Mouse (Mus musculus): Measurements from ENCODE around the gene Ces2h.
"Not testable (repeated sequence)": the region's sequence is repeated elsewhere in the genome, so short reads cannot be mapped to it uniquely, and the experiment has no call there.

The Ces2h gene

GRCm38 (mm10) chr8:105000586-105000985 lies at the start of gene Ces2h:
TSS of gene Ces2h (plus strand) at chr8:105000853.
- no peak for DNase-seq (ENCODE audit: low spot score)

GRCm38 (mm10) chr8:104961537-104961961 lies 39.1 kb upstream of the Ces2h start, which contains the start of gene Ces2g:
TSS of gene Ces2g (plus strand) at chr8:104961718.
- DNase-seq (ENCODE audit: low spot score): no peak

- DNase-seq (ENCODE audit: low spot score): no peak
Observed at GRCm38 (mm10) chr8:104962229-104962901, 38.3 kb upstream of the Ces2h start.

- DNase-seq (ENCODE audit: low spot score): no peak
Observed at GRCm38 (mm10) chr8:104963375-104963894, 37.2 kb upstream of the Ces2h start.

- no peak for DNase-seq (ENCODE audit: low spot score)
Observed at GRCm38 (mm10) chr8:104984126-104984525, 16.5 kb upstream of the Ces2h start.

- DNase-seq (ENCODE audit: low spot score): no peak
Observed at GRCm38 (mm10) chr8:104984942-104985341, 15.7 kb upstream of the Ces2h start.

- no peak for DNase-seq (ENCODE audit: low spot score)
Observed at GRCm38 (mm10) chr8:104998191-104998590, 2.5 kb upstream of the Ces2h start.

- no peak for DNase-seq (ENCODE audit: low spot score)
Observed at GRCm38 (mm10) chr8:104999183-104999582, 1.5 kb upstream of the Ces2h start.

- no peak for DNase-seq (ENCODE audit: low spot score)
Observed at GRCm38 (mm10) chr8:105010000-105010399, 9.3 kb downstream of the Ces2h start.

- DNase-seq (ENCODE audit: low spot score): no peak
Observed at GRCm38 (mm10) chr8:105011136-105011535, 10.5 kb downstream of the Ces2h start.

- DNase-seq (ENCODE audit: low spot score): no peak
Observed at GRCm38 (mm10) chr8:105014391-105014790, 13.7 kb downstream of the Ces2h start.

- DNase-seq (ENCODE audit: low spot score): no peak
Observed at GRCm38 (mm10) chr8:105021954-105022353, 21.3 kb downstream of the Ces2h start.

GRCm38 (mm10) chr8:105023087-105023486 lies 22.4 kb downstream of the Ces2h start:
- no peak for DNase-seq (ENCODE audit: low spot score)

- no peak for DNase-seq (ENCODE audit: low spot score)
Observed at GRCm38 (mm10) chr8:105025050-105025449, 24.4 kb downstream of the Ces2h start.

GRCm38 (mm10) chr8:105043510-105043909 lies 42.9 kb downstream of the Ces2h start:
- no peak for DNase-seq (ENCODE audit: low spot score)

GRCm38 (mm10) chr8:105045824-105046401 lies 45.3 kb downstream of the Ces2h start:
- no peak for DNase-seq (ENCODE audit: low spot score)

- no peak for DNase-seq (ENCODE audit: low spot score)
Observed at GRCm38 (mm10) chr8:105048371-105048854, 47.8 kb downstream of the Ces2h start, which contains the start of gene Ces3a. TSS of gene Ces3a (plus strand) at chr8:105048601.

GRCm38 (mm10) chr8:105056211-105056610 lies 55.6 kb downstream of the Ces2h start:
- DNase-seq (ENCODE audit: low spot score): no peak

- DNase-seq (ENCODE audit: low spot score): no peak
Observed at GRCm38 (mm10) chr8:105060056-105060455, 59.4 kb downstream of the Ces2h start.

- DNase-seq (ENCODE audit: low spot score): no peak
Observed at GRCm38 (mm10) chr8:105066761-105067160, 66.1 kb downstream of the Ces2h start.

- DNase-seq (ENCODE audit: low spot score): not testable (repeated sequence)
Observed at GRCm38 (mm10) chr8:105067905-105068304, 67.3 kb downstream of the Ces2h start.

- no peak for DNase-seq (ENCODE audit: low spot score)
Observed at GRCm38 (mm10) chr8:105068971-105069370, 68.3 kb downstream of the Ces2h start.
